Mouse (Mus musculus) midbrain, embryonic 10.5 days (tissue): ENCODE data around the gene Brd1. TPM values are rescaled to one million over a fixed set of nuclear protein-coding genes. Genes with fewer than 3 reads are reported as not detected.
"Not testable (repeated sequence)": the region's sequence is repeated elsewhere in the genome, so short reads cannot be mapped to it uniquely, and the experiment has no call there.

ENCODE experiments used
- DNase-seq: peaks from one replicate; pipeline ENCODE4 v3.0.0-alpha.2; 2017; ENCODE audit warnings: low spot score
- H3K27ac ChIP-seq: fragments of 300-500 bp; sonication (generic); replicated peaks from 2 replicates; pipeline ENCODE4 v1.5.1; 2016; ENCODE audit warnings: mild to moderate bottlenecking
- H3K27me3 ChIP-seq: fragments of 300-500 bp; sonication (generic); 2 replicates; pipeline ENCODE4 v1.6.1; 2016; ENCODE audit warnings: low read depth, mild to moderate bottlenecking; ENCODE audit not compliant: poor library complexity, severe bottlenecking
- H3K36me3 ChIP-seq: fragments of 300-500 bp; sonication (generic); 2 replicates; pipeline ENCODE4 v1.6.1; 2016; ENCODE audit warnings: mild to moderate bottlenecking, moderate library complexity
- H3K4me1 ChIP-seq: fragments of 300-500 bp; sonication (generic); 2 replicates; pipeline ENCODE4 v1.6.1; 2016
- H3K4me3 ChIP-seq: fragments of 300-500 bp; sonication (generic); 2 replicates; pipeline ENCODE4 v1.5.1; 2016; ENCODE audit warnings: mild to moderate bottlenecking, moderate library complexity
- H3K9me3 ChIP-seq: fragments of 300-500 bp; sonication (generic); replicated peaks from 2 replicates; pipeline ENCODE4 v1.6.1; 2016; ENCODE audit warnings: mild to moderate bottlenecking
- WGBS: fragments of 180-500 bp; shearing (Covaris S2); methylation state at CpG from one replicate; pipeline ENCODE4 v1.1.7; 2016; 5-methylcytosine and 5-hydroxymethylcytosine counted together
- polyA plus RNA-seq: library from polyadenylated mRNA; unstranded; fragments of >200 nt; fragmentation: Nextera tagmentation; extraction: Ambion mirVana; gene quantifications from 2 replicates; pipeline ENCODE4 v1.2.1, GENCODE M21; 2016

The Brd1 gene
- polyA plus RNA-seq, 1 experiment from 2014 or later = 19.6 TPM

GRCm38 (mm10) chr15:88723205-88723604 lies 10.8 kb downstream of the Brd1 start:
- H3K27me3 ChIP-seq = no peaks in the 10 kb centered on the region
- no peaks in the 10 kb centered on the region for H3K4me1 ChIP-seq
- WGBS = 93% methylated on average over 6 of the region's 6 CpGs
- no peaks in the 10 kb centered on the region for H3K9me3 ChIP-seq
- H3K4me3 ChIP-seq = no peak overlapping the region
- DNase-seq = no peak
- H3K27ac ChIP-seq = no peak overlapping the region
- peaks cover 92% of the 10 kb centered on the region for H3K36me3 ChIP-seq

GRCm38 (mm10) chr15:88717239-88717638 lies 16.8 kb downstream of the Brd1 start:
- H3K27me3 ChIP-seq = no peaks in the 10 kb centered on the region
- H3K4me1 ChIP-seq = no peaks in the 10 kb centered on the region
- WGBS = 80% methylated on average over 9 of the region's 9 CpGs
- H3K27ac ChIP-seq = no peak overlapping the region
- no peak for DNase-seq
- H3K36me3 ChIP-seq = peaks cover 99% of the 10 kb centered on the region
- H3K4me3 ChIP-seq = no peak overlapping the region
- no peaks in the 10 kb centered on the region for H3K9me3 ChIP-seq

GRCm38 (mm10) chr15:88716350-88716749 lies 17.7 kb downstream of the Brd1 start:
- H3K36me3 ChIP-seq = peaks cover 99% of the 10 kb centered on the region
- H3K4me1 ChIP-seq = no peaks in the 10 kb centered on the region
- H3K9me3 ChIP-seq = no peaks in the 10 kb centered on the region
- H3K4me3 ChIP-seq = no peak overlapping the region
- H3K27ac ChIP-seq = no peak overlapping the region
- DNase-seq = no peak
- no peaks in the 10 kb centered on the region for H3K27me3 ChIP-seq

GRCm38 (mm10) chr15:88714021-88714589 lies 19.9 kb downstream of the Brd1 start:
- WGBS = 96% methylated on average over 6 of the region's 6 CpGs
- no peak overlapping the region for H3K27ac ChIP-seq
- H3K4me3 ChIP-seq = no peak overlapping the region
- no peak for DNase-seq
- peaks cover 8% of the 10 kb centered on the region; the same call in 1 of the 2 replicates for H3K4me1 ChIP-seq
- no peaks in the 10 kb centered on the region for H3K27me3 ChIP-seq
- peaks cover 100% of the 10 kb centered on the region for H3K36me3 ChIP-seq
- H3K9me3 ChIP-seq = no peaks in the 10 kb centered on the region

- H3K4me3 ChIP-seq = no peak overlapping the region
- H3K27me3 ChIP-seq = no peaks in the 10 kb centered on the region
- H3K9me3 ChIP-seq = no peaks in the 10 kb centered on the region
- WGBS = 95% methylated on average over 15 of the region's 15 CpGs
- H3K4me1 ChIP-seq = peaks cover 9% of the 10 kb centered on the region; the same call in 1 of the 2 replicates
- H3K27ac ChIP-seq = no peak overlapping the region
- peaks cover 100% of the 10 kb centered on the region for H3K36me3 ChIP-seq
- no peak for DNase-seq
These were observed 21.5 kb downstream of the Brd1 start for GRCm38 (mm10) chr15:88712501-88712900.

GRCm38 (mm10) chr15:88709878-88710277 lies 24.2 kb downstream of the Brd1 start:
- Histone ChIP-seq H3K9me3 (no peaks in the 10 kb centered on the region), H3K27me3 (no peaks in the 10 kb centered on the region), H3K27ac (no peak overlapping the region), H3K4me3 (no peak overlapping the region), H3K4me1 (peaks cover 9% of the 10 kb centered on the region; the same call in 1 of the 2 replicates), H3K36me3 (peaks cover 100% of the 10 kb centered on the region)
- WGBS = 94% methylated on average over 5 of the region's 5 CpGs
- no peak for DNase-seq

GRCm38 (mm10) chr15:88708657-88709511 lies 25.1 kb downstream of the Brd1 start:
- Histone ChIP-seq H3K27ac (no peak overlapping the region), H3K27me3 (no peaks in the 10 kb centered on the region), H3K9me3 (no peaks in the 10 kb centered on the region), H3K4me3 (no peak overlapping the region), H3K36me3 (peaks cover 100% of the 10 kb centered on the region), H3K4me1 (peaks cover 9% of the 10 kb centered on the region; the same call in 1 of the 2 replicates)
- 86% methylated on average over 13 of the region's 13 CpGs for WGBS
- no peak for DNase-seq

- 97% methylated on average over 5 of the region's 5 CpGs for WGBS
- no peaks in the 10 kb centered on the region for H3K27me3 ChIP-seq
- no peak for DNase-seq
- H3K27ac ChIP-seq = no peak overlapping the region
- no peak overlapping the region for H3K4me3 ChIP-seq
- H3K4me1 ChIP-seq = peaks cover 9% of the 10 kb centered on the region; the same call in 1 of the 2 replicates
- H3K36me3 ChIP-seq = peaks cover 100% of the 10 kb centered on the region
- no peaks in the 10 kb centered on the region for H3K9me3 ChIP-seq
These were observed 25.8 kb downstream of the Brd1 start for GRCm38 (mm10) chr15:88708204-88708603.

GRCm38 (mm10) chr15:88706987-88707386 lies 27.0 kb downstream of the Brd1 start:
- not testable (repeated sequence) for H3K27me3 ChIP-seq, H3K9me3 ChIP-seq, DNase-seq, H3K4me3 ChIP-seq, H3K4me1 ChIP-seq, H3K27ac ChIP-seq
- whole genome bisulfite sequencing = 81% methylated on average over 13 of the region's 13 CpGs
- H3K36me3 ChIP-seq = peaks cover 100% of the 10 kb centered on the region

- H3K27ac ChIP-seq = no peak overlapping the region
- peaks cover 9% of the 10 kb centered on the region; the same call in 1 of the 2 replicates for H3K4me1 ChIP-seq
- no peak overlapping the region for H3K4me3 ChIP-seq
- H3K27me3 ChIP-seq = no peaks in the 10 kb centered on the region
- peaks cover 100% of the 10 kb centered on the region for H3K36me3 ChIP-seq
- WGBS = 93% methylated on average over 6 of the region's 6 CpGs
- H3K9me3 ChIP-seq = no peaks in the 10 kb centered on the region
- no peak for DNase-seq
These were observed 27.7 kb downstream of the Brd1 start for GRCm38 (mm10) chr15:88706320-88706719.

GRCm38 (mm10) chr15:88704284-88704683 lies 29.7 kb downstream of the Brd1 start:
- 73% methylated on average over 1 of the region's 1 CpGs for WGBS
- Histone ChIP-seq H3K27ac (no peak overlapping the region), H3K4me1 (peaks cover 2% of the 10 kb centered on the region; the same call in 1 of the 2 replicates), H3K36me3 (peaks cover 100% of the 10 kb centered on the region), H3K9me3 (no peaks in the 10 kb centered on the region), H3K27me3 (no peaks in the 10 kb centered on the region), H3K4me3 (no peak overlapping the region)
- no peak for DNase-seq

- WGBS = 68% methylated on average over 3 of the region's 3 CpGs
- no peaks in the 10 kb centered on the region for H3K4me1 ChIP-seq
- H3K4me3 ChIP-seq = no peak overlapping the region
- H3K27ac ChIP-seq = no peak overlapping the region
- H3K27me3 ChIP-seq = no peaks in the 10 kb centered on the region
- H3K36me3 ChIP-seq = peaks cover 100% of the 10 kb centered on the region
- DNase-seq = no peak
- no peaks in the 10 kb centered on the region for H3K9me3 ChIP-seq
These were observed 31.5 kb downstream of the Brd1 start for GRCm38 (mm10) chr15:88702501-88702900.

- no peak overlapping the region for H3K4me3 ChIP-seq
- no peaks in the 10 kb centered on the region for H3K4me1 ChIP-seq
- H3K9me3 ChIP-seq = no peaks in the 10 kb centered on the region
- 95% methylated on average over 18 of the region's 18 CpGs for WGBS
- no peak overlapping the region for H3K27ac ChIP-seq
- peaks cover 100% of the 10 kb centered on the region for H3K36me3 ChIP-seq
- DNase-seq = no peak
- H3K27me3 ChIP-seq = no peaks in the 10 kb centered on the region
These were observed 33.3 kb downstream of the Brd1 start for GRCm38 (mm10) chr15:88700759-88701158.
